Mouse (Mus musculus) small intestine, adult 2 months (tissue): Measurements from ENCODE around the gene Castor1.

Experiments
- CTCF ChIP-seq: fragments of 200-500 bp; IDR thresholded peaks from 2 replicates; pipeline ENCODE4 v1.5.1; 2012; ENCODE audit warnings: low read depth, mild to moderate bottlenecking, control low read depth, inconsistent platforms, low read length, moderate library complexity, mixed read lengths; ENCODE audit not compliant: insufficient replicate concordance, insufficient read length; ENCODE audit errors: extremely low read depth
- POLR2A ChIP-seq: fragments of 200-500 bp; IDR thresholded peaks from 2 replicates; pipeline ENCODE4 v1.6.1; 2012; ENCODE audit warnings: low read depth, mild to moderate bottlenecking, control low read depth, inconsistent platforms, low read length, moderate library complexity

- TF ChIP-seq CTCF (no peak), POLR2A (no peak)
These were observed 53.5 kb downstream of the Castor1 start for GRCm38 (mm10) chr11:4271544-4271943.
